Mouse (Mus musculus): ENCODE measurements at regions not wholly inside any gene's neighbourhood (a gene's known extent, or its start where the extent isn't known, plus 50 kb on each side); places are given as distances from the start of the nearest gene placed in this dataset.

DNA sequence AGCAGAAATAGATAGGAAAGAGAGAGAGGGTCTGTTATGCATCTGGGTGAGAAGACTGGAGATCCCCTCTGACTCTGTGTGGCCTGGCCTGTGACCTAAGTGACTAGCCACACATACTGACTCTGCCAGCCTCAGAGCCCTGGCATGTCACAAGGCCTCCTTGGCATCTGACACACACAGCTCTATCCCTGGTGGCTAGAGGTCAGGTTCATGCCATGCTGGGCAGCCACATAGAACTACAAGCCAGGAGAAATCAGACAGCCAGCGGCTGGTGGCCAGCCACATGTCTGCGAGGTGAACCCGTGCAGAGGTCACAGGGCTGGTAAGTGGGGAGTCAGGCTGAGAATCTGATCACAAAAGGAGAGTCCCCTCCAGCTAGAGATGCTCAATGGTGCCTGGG, 67.3 kb downstream of the Sik1 start:
- no peak for DNase-seq (ENCODE audit: low spot score)
- no peaks in the 10 kb centered on the region for H3K36me3 ChIP-seq (ENCODE audit: control insufficient read depth, insufficient read depth, low read length)
- no peak for ATAC-seq (ENCODE audit: low FRiP score)
- H3K27ac ChIP-seq (ENCODE audit: low read depth, low read length): no peak overlapping the region
- H3K27me3 ChIP-seq (ENCODE audit: control insufficient read depth, insufficient read depth, low read length): no peaks in the 10 kb centered on the region
- H3K4me2 ChIP-seq (replicated peaks; ENCODE audit: low read depth, low read length): no peak overlapping the region
- no peaks in the 10 kb centered on the region for H3K9me3 ChIP-seq (ENCODE audit: control insufficient read depth, low read length)
- no peak overlapping the region for H3K4me3 ChIP-seq (ENCODE audit: low read depth, low read length)
- no peak overlapping the region for H3K9ac ChIP-seq (ENCODE audit: low read depth, low read length)
- WGBS: 68% methylated on average over 3 of the region's 3 CpGs
- H3K4me1 ChIP-seq (replicated peaks; ENCODE audit: control insufficient read depth, insufficient read depth, low read length): peaks cover 14% of the 10 kb centered on the region

DNA sequence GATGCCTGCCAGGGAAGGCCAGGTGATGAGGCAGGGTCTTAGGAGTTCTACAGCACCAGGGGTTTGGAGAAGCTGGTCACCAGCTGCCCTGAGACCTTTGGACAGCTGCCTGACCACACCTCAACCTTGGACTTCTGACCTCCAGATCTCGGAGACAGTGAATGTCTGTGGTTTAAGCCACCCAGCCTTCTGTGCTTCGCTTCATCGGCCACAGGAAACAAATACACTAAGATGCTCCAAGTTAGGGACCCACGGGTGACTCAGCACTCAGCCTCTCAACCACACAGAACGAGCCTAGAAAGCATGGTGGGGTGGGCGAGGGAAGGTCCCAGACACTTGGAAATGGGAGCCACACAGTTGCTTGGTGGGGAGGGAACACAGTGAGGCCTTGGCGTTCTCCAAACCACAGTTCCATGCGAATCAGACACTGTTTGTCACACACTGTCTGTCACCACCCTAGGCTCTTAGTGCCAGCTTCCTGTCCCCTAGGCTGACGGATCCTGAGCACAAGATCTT, 66.5 kb downstream of the Sik1 start:
- Histone ChIP-seq H3K27ac (ENCODE audit: low read depth, low read length) (no peak overlapping the region), H3K36me3 (ENCODE audit: control insufficient read depth, insufficient read depth, low read length) (no peaks in the 10 kb centered on the region), H3K9ac (ENCODE audit: low read depth, low read length) (no peak overlapping the region), H3K4me2 (replicated peaks; ENCODE audit: low read depth, low read length) (no peak overlapping the region), H3K4me1 (replicated peaks; ENCODE audit: control insufficient read depth, insufficient read depth, low read length) (peaks cover 14% of the 10 kb centered on the region), H3K27me3 (ENCODE audit: control insufficient read depth, insufficient read depth, low read length) (no peaks in the 10 kb centered on the region), H3K4me3 (ENCODE audit: low read depth, low read length) (no peak overlapping the region), H3K9me3 (ENCODE audit: control insufficient read depth, low read length) (no peaks in the 10 kb centered on the region)
- 82% methylated on average over 9 of the region's 9 CpGs for WGBS
- DNase-seq (ENCODE audit: low spot score) (no peak), ATAC-seq (ENCODE audit: low FRiP score) (no peak)

DNA sequence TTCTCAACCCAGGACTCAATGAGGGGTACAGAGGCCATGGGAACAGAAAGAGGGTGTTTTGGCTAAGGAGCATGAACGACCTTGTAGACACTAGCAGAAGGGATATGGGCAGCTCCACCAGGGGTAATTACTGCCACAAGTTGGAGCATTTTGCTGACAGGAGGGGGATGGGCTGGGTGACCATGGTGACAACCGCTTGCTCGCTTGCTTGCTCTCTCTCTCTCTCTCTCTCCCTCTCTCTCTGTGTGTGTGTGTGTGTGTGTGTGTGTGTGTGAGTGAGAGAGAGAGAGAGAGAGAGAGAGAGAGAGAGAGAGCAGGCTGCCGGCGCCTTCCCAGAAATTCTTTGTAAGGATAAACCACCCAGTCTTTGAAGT, 65.7 kb downstream of the Sik1 start:
- WGBS: 4% methylated on average over 5 of the region's 5 CpGs
- Histone ChIP-seq H3K9me3 (ENCODE audit: control insufficient read depth, low read length) (no peaks in the 10 kb centered on the region), H3K27me3 (ENCODE audit: control insufficient read depth, insufficient read depth, low read length) (no peaks in the 10 kb centered on the region), H3K4me3 (ENCODE audit: low read depth, low read length) (no peak overlapping the region), H3K4me2 (replicated peaks; ENCODE audit: low read depth, low read length) (no peak overlapping the region), H3K36me3 (ENCODE audit: control insufficient read depth, insufficient read depth, low read length) (no peaks in the 10 kb centered on the region), H3K27ac (ENCODE audit: low read depth, low read length) (peak overlapping the region; percentile 61; the same call in 1 of the 2 replicates), H3K9ac (ENCODE audit: low read depth, low read length) (no peak overlapping the region), H3K4me1 (replicated peaks; ENCODE audit: control insufficient read depth, insufficient read depth, low read length) (peaks cover 14% of the 10 kb centered on the region)
- peak; percentile 78 for DNase-seq (ENCODE audit: low spot score)
- ATAC-seq (ENCODE audit: low FRiP score): peak; percentile 41

GRCm38 (mm10) chr17:31790280-31791063, 65.1 kb downstream of the Sik1 start:
- ATAC-seq (ENCODE audit: low FRiP score) (peak; percentile 71), DNase-seq (ENCODE audit: low spot score) (peak; percentile 66)
- WGBS: 10% methylated on average over 22 of the region's 22 CpGs
- no peaks in the 10 kb centered on the region for H3K36me3 ChIP-seq (ENCODE audit: control insufficient read depth, insufficient read depth, low read length)
- no peaks in the 10 kb centered on the region for H3K9me3 ChIP-seq (ENCODE audit: control insufficient read depth, low read length)
- peak overlapping the region; percentile 61 for H3K27ac ChIP-seq (ENCODE audit: low read depth, low read length)
- H3K4me3 ChIP-seq (ENCODE audit: low read depth, low read length): no peak overlapping the region
- peaks cover 14% of the 10 kb centered on the region for H3K4me1 ChIP-seq (replicated peaks; ENCODE audit: control insufficient read depth, insufficient read depth, low read length)
- H3K4me2 ChIP-seq (replicated peaks; ENCODE audit: low read depth, low read length): no peak overlapping the region; the same call in 1 of the 2 replicates
- H3K9ac ChIP-seq (ENCODE audit: low read depth, low read length): 0 out of 2 replicates have a peak overlapping the region, but pooled peaks have one; percentile 28
- H3K27me3 ChIP-seq (ENCODE audit: control insufficient read depth, insufficient read depth, low read length): no peaks in the 10 kb centered on the region

DNA sequence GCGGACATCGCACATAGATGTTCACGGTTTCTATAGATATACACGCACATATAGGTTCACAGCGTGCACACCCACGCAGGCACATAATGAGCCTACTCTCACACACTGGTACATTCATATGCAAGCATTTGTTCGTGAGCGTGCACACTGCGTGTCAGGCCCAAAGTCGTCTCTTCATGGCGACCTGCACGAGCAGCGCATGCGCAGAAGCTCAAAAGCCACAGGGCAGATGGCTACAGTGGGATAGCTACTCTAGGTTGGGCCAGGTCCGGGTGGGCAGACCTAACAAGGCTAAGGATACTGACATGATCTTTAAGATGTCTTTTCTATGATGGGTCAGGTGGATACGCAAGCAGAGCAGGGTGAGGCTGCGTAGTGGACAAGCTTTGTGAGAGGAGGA, 63.9 kb downstream of the Sik1 start:
- no peaks in the 10 kb centered on the region for H3K9me3 ChIP-seq (ENCODE audit: control insufficient read depth, low read length)
- ATAC-seq (ENCODE audit: low FRiP score): no peak
- no peak overlapping the region for H3K9ac ChIP-seq (ENCODE audit: low read depth, low read length)
- H3K4me1 ChIP-seq (replicated peaks; ENCODE audit: control insufficient read depth, insufficient read depth, low read length): peaks cover 14% of the 10 kb centered on the region
- H3K4me3 ChIP-seq (ENCODE audit: low read depth, low read length): no peak overlapping the region
- no peaks in the 10 kb centered on the region for H3K36me3 ChIP-seq (ENCODE audit: control insufficient read depth, insufficient read depth, low read length)
- H3K27me3 ChIP-seq (ENCODE audit: control insufficient read depth, insufficient read depth, low read length): no peaks in the 10 kb centered on the region
- no peak overlapping the region for H3K4me2 ChIP-seq (replicated peaks; ENCODE audit: low read depth, low read length)
- DNase-seq (ENCODE audit: low spot score): no peak
- 94% methylated on average over 17 of the region's 17 CpGs for WGBS
- H3K27ac ChIP-seq (ENCODE audit: low read depth, low read length): no peak overlapping the region

DNA sequence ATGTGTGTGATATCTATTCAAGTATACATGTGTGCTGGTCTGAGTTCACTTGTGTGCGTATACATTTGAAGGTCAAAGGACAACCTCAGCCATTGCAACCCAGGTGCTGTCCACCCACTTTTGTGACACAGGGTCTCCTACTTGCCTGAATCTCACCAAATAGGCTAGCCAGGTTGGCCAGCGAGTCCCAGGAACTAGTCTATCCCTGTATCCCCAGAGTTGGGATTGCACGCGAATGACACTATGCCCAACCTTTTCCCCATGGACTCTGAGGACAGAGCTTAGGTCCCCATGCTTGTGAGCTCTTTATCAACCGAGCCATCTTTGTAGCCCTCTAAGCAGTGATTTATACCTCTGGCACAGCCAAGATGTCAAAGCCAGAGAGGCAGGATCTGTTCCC, 62.6 kb downstream of the Sik1 start:
- no peak overlapping the region for H3K27ac ChIP-seq (ENCODE audit: low read depth, low read length)

DNA sequence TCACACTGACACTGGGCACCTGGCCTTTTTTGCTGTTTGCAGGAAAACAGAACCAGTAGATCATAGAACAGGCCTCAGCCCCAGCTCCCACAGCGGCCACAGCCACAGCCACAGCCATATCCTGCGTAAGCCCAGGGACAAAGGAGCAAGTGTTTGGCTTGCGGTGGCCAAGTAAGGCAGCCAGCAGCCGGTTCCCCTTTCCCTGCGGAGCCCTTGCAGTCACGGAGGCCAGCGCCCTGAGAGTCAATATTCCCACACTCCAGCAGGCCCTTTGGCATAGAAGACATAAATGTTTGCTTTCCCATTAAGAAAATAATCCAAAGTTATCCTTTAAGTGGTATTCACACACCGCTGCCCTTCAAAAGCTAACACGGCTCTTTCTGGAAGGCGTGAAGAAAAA, 62.1 kb downstream of the Sik1 start:
- no peak for DNase-seq (ENCODE audit: low spot score)
- 58% methylated on average over 10 of the region's 10 CpGs for WGBS
- H3K4me1 ChIP-seq (replicated peaks; ENCODE audit: control insufficient read depth, insufficient read depth, low read length): peaks cover 14% of the 10 kb centered on the region
- no peak overlapping the region for H3K9ac ChIP-seq (ENCODE audit: low read depth, low read length)
- H3K27ac ChIP-seq (ENCODE audit: low read depth, low read length): no peak overlapping the region
- no peaks in the 10 kb centered on the region for H3K9me3 ChIP-seq (ENCODE audit: control insufficient read depth, low read length)
- ATAC-seq (ENCODE audit: low FRiP score): no peak
- H3K36me3 ChIP-seq (ENCODE audit: control insufficient read depth, insufficient read depth, low read length): no peaks in the 10 kb centered on the region
- no peak overlapping the region for H3K4me3 ChIP-seq (ENCODE audit: low read depth, low read length)
- no peak overlapping the region for H3K4me2 ChIP-seq (replicated peaks; ENCODE audit: low read depth, low read length)
- H3K27me3 ChIP-seq (ENCODE audit: control insufficient read depth, insufficient read depth, low read length): no peaks in the 10 kb centered on the region

More for the DNA sequence above, 62.6 kb downstream of the Sik1 start:
- Histone ChIP-seq H3K4me2 (replicated peaks; ENCODE audit: low read depth, low read length) (no peak overlapping the region), H3K9me3 (ENCODE audit: control insufficient read depth, low read length) (no peaks in the 10 kb centered on the region), H3K9ac (ENCODE audit: low read depth, low read length) (no peak overlapping the region), H3K4me3 (ENCODE audit: low read depth, low read length) (no peak overlapping the region), H3K27me3 (ENCODE audit: control insufficient read depth, insufficient read depth, low read length) (no peaks in the 10 kb centered on the region), H3K4me1 (replicated peaks; ENCODE audit: control insufficient read depth, insufficient read depth, low read length) (peaks cover 14% of the 10 kb centered on the region), H3K36me3 (ENCODE audit: control insufficient read depth, insufficient read depth, low read length) (no peaks in the 10 kb centered on the region)
- no peak for DNase-seq (ENCODE audit: low spot score)
- ATAC-seq (ENCODE audit: low FRiP score): no peak
- WGBS: 91% methylated on average over 5 of the region's 5 CpGs

GRCm38 (mm10) chr17:31793964-31794363, 61.6 kb downstream of the Sik1 start:
- H3K27me3 ChIP-seq (ENCODE audit: control insufficient read depth, insufficient read depth, low read length): no peaks in the 10 kb centered on the region
- no peak overlapping the region for H3K27ac ChIP-seq (ENCODE audit: low read depth, low read length)
- no peak overlapping the region for H3K4me2 ChIP-seq (replicated peaks; ENCODE audit: low read depth, low read length)
- H3K9ac ChIP-seq (ENCODE audit: low read depth, low read length): no peak overlapping the region
- no peaks in the 10 kb centered on the region for H3K36me3 ChIP-seq (ENCODE audit: control insufficient read depth, insufficient read depth, low read length)
- DNase-seq (ENCODE audit: low spot score) (no peak), ATAC-seq (ENCODE audit: low FRiP score) (no peak)
- WGBS: 82% methylated on average over 4 of the region's 4 CpGs
- no peaks in the 10 kb centered on the region for H3K9me3 ChIP-seq (ENCODE audit: control insufficient read depth, low read length)
- H3K4me3 ChIP-seq (ENCODE audit: low read depth, low read length): no peak overlapping the region
- H3K4me1 ChIP-seq (replicated peaks; ENCODE audit: control insufficient read depth, insufficient read depth, low read length): peaks cover 14% of the 10 kb centered on the region

Data from hindbrain, embryonic 11.5 days (tissue).